Mouse (Mus musculus) c-Kit-positive CD71-positive TER-119-negative erythroid progenitor cells, embryonic 14.5 days (primary cell): ENCODE data around the gene Hoxa4.

ENCODE experiments used
- DNase-seq: peaks from one replicate; pipeline ENCODE4 v3.0.0-alpha.2; 2013; ENCODE audit warnings: low read depth

Gene Hoxa4

DNA sequence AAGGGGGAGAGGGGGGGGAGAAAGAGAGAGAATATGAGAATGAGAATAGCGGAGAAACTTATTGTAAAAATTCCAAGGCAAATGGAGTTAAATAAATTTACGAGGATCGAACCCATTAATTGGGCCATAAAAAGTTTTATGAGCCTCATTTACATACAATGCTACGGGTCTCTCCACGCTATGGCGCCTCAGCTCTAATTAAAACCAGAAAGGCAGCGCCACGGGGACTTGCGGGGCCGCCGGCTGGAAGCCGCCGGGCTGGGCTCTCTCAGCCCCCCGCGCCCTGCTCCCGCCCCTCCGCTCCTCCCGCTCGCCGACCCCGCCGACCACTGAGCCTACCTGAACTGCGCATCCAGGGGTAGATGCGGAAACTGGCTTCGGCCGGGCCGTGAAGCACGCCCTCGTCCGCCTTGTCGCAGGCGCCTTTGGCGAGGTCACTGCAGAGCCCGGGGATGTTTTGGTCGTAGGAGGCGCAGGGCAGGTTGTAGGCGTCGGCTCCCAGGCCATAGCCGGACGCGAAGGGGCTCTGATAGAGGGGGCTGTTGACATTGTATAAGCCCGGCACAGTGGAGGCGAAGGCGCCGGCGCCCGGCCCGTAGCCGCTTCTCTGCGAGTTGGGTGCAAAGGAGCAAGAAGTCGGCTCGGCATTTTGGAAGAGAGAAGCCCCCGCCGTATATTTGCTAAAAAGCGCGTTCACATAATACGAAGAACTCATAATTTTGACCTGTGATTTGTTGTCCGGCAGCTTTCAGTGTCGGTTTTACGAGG is 25.3 kb upstream of the Hoxa4 start:
- DNase-seq, result no peak

DNA sequence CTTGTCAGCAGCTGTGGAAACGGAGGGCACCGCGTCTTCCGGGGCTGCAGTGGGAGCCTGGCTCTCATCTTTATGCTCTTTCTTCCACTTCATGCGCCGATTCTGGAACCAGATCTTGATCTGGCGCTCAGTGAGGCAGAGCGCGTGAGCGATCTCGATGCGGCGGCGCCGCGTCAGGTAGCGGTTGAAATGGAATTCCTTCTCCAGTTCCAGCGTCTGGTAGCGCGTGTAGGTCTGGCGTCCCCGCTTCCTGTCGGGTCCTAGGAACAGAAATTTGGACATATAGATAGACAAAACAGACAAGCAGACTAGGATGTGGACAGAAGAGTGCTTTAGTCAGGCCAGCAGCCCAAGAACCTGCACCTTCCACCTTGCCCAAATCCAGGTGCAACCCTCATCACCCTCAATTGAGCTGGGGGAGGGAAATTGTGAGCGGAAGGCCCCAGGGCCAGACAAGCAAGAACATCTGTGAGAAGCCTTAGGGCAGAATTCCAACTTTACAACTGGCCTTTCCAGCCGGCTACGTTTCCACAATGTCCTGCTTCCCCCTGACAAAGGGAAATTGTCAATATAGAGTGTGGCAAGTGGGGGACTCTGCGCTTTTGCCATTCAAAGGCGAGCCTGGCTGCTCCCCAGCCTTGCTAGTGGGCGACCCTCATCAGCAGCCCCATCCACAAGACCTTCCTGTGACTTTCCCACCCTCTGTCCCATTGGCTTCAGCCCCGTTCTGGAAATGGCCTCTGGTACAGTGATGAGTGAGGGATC is 24.4 kb upstream of the Hoxa4 start:
- DNase-seq, result no peak

DNA sequence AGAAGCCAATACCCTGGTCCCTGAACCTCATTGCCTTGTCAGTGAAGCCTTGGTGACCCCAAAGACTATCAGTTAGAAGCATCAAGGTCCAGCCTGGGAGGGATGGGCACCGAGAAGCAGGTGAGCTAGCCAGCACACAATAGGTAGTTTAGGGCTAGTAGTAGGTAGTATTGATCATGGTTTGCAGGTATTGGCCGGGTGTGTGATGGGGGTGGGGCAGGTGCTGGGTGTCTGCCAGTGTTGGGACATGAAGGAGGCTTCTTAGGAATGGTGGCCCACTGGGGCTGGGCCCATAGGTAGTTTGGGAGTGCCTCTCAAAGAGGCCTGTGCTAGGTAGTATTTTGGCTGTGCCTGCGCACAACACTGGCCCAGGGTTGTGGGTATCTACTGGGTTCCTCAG is 23.5 kb upstream of the Hoxa4 start:
- DNase-seq, result no peak

DNA sequence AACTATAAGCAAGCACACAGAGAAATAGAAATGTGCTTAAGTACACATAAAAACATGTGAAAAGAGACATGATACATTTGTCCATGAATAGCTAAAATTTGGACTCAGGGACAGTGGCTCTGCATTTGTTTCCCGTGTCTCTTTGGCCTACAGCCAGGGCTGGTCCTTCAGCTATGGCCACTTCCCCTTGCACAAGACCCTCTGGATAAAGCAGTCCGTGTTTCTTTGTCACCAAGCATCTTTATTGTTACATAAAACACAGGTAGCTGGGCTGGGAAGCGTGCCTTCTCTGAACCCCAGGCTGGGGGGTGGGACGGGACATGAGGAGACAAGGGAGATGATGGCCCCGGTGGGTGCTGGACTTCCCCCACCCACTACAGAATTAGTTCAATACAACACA is 22.7 kb upstream of the Hoxa4 start:
- DNase-seq, result no peak

DNA sequence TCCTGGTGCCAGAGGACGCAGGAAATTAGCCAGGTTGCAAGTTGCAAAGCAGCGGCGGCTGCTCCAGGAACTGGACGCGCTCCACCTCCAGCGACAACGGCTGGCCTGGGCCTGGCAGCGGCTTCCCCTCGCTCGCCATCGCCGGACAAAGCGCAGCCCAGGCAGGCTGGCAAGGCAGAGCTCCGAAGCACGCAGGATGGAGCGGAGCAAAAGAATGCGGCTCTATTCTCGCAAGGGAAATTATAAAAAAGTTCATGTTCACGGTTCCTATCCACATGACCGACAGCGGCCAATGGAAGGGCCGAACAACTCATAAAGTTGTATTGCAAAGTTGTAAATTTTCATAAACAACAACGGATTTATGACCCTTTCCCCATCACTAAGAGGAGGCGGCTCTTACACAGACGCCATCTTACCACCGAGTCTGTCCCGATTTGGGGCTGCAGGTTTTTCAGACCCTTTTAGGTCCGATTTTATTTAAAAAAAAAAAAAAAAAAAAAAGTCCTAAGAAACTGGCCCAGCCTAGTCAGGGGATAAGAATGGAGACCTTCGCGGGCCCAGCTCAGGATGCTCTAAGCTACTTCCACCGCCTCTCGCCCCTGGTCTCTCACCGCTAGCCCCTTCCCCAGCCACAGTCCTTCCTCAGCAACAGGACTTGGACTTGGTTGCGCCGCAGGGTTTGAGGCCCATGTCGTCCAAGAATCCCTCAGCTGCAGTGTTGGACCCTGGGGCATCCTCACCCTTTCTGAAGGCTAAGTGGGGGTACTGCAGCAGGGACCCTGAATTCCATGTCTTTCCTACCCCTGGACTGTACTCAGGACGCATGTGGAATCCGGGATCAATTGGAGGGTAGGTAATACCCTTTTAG is 21.8 kb upstream of the Hoxa4 start, which contains the start of the genes Hoxa3 and Gm28308:
Gene Hoxa3, minus strand, starts transcription at position 218 of the 868 bp plus-strand sequence.
Gene Gm28308, minus strand, starts transcription at position 221 of the 868 bp plus-strand sequence.
- DNase-seq, result no peak

DNA sequence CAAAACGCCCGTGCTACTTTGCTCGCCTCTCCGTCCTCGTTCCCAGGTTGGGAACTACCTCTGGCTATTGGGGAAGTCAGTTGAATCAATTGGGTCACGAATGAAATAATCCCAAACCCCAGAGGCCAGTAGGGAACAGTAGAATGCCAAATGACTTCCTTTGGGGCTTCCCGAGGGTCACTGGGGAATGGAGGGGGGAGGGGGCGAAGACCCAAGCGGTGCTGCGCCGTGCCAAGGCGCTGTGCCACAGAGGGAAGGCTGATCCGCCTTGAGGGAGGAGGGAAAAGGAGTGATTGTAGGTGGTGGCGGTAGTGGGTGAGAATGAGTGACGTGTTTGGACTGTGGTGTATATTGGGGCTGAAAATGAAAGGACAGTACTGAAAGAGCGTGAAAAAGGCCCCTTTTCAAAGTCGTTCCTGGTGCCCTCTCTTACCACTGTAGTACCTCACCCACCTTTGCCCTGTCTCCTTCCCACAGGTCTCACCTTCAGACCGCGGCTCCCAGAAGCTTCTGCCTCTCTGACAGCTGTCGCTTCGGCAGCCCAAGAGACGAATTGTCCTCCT is 21.1 kb upstream of the Hoxa4 start:
- DNase-seq, result no peak

DNA sequence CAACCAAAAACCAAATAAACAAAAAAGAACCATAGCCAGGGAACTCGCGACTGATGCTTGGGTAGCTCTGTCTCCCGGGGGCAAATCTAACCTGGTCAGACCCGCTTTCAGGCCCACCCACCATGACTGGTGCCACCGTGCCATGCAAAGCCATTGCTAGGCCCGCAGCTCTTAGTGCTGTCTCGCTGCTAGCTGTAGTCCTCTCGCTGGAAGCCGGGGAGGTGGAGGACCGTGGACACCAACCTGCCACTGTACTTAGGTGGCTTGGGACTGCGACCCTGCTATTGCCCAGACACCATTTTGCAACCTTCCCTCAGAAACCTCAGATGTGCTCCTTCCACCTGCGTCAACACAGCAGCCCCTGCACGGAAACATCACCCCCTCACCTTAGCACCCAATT is 20.4 kb upstream of the Hoxa4 start:
- no peak for DNase-seq

DNA sequence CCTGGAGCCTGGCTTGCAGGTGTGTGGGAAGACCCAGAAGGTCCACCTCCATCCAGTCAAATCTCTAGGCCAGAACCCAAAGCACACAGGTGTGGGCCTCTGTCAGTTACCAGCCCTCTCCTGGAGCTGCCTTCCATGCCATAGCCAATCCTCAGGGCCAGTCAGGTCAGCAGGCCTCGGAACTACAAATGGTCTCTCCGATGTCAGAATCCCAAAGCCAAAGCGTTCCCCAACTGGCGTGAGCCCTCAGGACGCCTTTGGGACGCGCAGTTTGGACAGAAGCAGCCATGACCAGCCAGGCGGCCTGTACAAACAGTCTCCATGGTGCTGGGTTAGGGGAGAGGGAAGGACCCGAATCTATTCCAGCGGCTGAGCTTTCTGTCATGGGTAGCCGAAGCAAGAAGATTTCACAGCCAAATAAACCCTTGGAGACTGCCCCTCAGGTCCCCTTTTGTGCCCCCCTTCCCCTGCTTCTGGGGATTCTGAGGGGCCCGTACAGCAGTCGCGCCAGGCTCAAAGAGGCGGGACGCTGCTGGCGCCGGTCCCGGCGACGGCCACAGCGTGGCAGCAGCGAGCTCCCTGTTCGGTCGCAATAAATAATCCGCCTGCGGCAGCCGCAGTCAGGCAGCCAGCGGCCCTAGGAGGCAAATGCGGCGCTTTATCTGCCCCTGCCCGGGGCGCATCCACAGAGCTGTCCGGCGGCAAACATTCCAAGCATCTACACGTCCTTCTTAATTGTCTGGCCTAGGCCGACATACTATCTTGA is 19.8 kb upstream of the Hoxa4 start:
- no peak for DNase-seq

DNA sequence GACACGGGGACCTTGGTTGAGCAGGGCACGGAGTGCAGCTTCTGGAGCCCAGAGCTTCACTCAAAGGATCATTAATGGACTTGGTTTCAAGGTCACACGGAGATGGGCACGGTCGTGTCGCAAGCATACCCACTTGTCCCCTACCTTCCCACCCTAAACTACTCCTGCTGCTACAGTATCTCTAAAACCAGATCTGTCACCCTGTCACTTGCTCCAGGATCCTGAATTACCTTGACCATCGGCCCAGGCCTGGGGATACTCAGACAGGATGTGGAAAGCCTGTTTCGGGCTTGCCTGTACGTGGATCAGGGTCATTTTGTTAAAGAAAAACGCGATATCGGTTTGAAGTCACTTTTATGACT is 18.1 kb upstream of the Hoxa4 start:
- DNase-seq, result no peak

DNA sequence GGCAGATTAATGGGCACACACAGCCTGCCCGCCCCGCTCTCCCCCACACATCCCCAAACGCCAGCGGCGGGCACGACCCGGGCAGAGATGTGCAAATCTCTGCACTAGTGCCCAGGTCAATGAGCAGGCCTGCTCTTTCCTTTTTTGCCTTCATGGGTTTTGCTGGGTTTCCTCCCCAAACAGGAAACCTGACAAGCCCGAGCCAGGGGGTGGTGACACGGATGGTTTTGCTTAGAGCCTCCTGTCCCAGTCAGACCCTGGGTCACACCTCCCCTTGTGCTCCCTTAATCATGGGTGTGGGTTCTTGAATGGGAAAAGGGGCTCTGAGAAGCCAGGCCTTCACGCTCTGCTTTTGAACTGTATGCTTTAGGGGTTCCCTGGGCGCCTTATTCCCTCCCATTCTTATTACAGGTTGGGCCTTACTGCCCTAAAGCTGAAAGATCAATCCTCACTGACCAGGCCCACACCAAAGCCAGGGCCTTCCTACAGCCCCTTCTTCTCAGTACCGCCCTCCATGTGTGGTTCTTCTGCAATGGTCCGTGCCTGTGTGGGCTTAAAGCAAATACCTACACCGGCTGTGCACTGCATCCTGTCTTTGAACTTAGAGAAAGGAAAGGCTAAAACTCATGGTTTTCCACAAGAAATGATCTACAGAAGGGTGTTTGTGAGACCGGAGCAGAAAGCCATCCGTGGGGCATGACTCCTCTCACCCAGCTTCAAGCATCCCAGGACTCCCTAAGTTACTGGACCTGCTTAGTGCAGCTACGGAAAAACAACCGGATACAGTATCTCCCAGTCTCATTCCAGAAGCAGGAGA is 17.5 kb upstream of the Hoxa4 start:
- no peak for DNase-seq

DNA sequence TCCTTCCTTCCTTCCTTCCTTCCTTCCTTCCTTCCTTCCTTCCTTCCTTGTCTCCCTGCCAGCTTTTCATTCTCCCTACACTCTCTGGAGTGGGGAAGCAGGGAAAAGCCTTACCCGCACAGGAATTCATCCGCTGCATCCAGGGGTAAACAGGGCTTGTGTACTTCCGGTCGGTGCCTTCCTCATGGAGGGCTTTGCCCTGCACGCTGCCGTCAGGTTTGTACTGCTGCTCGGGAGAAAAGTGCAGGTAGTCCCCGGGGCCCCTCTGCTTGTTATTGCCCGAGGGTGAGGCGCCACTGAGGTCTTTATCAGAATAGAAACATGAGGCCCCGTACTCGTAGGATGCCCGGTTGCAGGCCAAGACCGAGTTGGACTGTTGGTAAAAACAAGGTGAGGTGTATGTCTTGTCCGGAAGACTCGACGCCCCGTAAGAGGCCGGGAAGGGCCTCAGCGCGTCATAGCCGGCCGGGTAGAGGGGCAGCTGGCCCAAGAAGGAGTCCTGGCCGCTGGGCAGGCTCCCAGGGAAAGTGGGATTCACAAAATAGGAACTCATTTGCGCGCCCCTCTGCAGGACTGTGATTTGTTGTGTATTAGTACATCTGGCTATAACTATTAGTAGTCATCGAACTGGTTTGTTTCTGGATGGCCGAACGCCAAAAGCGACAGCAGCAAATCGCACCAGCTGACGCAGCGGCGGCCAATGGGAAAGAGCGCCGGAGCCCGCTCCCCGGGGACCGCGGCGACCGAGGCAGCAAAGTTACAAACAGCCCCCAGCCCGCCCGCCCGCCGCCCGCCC is 16.7 kb upstream of the Hoxa4 start, which contains the start of gene Hoxa6:
Gene Hoxa6, minus strand, starts transcription at position 651 of the 796 bp plus-strand sequence.
- DNase-seq, result no peak

DNA sequence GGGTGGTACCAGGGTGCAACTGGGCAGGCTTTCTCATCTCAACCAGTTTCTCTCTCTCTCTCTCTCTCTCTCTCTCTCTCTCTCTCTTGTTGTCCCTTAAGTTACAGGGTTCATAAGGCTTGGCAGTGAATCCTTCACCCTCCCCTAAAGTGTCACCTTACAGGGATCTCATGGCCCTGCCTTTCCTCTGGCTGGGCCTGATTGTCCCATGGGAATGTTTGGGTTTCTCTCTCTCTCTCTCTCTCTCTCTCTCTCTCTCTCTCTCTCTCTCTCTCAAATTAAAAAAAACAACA is 16.1 kb upstream of the Hoxa4 start:
- no peak for DNase-seq

DNA sequence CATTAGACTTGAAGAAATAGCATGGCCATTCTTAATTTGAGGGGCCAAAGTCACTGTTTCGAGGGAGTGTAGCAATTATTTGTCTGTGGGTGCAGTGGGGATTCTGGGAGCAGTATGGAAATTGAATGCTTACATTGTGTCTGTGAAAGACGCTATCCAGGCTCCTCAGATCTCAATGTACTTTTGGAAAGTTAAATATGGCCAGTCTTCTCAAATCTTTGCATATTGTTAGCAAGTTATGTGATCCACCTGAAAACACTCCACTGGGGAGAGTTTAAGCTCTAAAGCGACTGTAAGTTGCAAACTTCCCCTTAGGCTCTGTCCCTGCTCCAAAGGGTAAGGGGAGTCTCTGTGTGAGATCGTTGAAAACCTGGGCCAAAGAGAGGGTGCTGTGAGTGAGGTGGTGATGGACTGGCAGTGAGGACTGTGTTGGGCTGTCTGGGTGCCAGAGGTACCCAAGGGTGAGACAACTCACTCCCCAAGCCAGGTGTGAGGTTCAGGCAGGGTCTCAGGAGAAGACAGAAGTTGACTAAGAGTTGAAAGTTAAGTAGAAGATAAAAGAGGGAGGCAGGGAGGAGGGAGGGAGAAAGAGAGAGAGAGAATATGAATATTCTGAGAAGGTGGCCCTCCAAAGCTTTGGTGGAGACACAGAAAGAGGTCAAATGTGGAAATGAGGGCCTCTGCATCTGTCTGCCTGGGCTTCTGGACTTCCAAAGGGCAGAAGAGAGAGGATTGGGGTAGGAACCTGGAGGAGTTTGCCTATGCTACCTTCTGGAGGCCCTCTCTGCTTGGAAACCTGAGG is 15.5 kb upstream of the Hoxa4 start:
- DNase-seq, result no peak

DNA sequence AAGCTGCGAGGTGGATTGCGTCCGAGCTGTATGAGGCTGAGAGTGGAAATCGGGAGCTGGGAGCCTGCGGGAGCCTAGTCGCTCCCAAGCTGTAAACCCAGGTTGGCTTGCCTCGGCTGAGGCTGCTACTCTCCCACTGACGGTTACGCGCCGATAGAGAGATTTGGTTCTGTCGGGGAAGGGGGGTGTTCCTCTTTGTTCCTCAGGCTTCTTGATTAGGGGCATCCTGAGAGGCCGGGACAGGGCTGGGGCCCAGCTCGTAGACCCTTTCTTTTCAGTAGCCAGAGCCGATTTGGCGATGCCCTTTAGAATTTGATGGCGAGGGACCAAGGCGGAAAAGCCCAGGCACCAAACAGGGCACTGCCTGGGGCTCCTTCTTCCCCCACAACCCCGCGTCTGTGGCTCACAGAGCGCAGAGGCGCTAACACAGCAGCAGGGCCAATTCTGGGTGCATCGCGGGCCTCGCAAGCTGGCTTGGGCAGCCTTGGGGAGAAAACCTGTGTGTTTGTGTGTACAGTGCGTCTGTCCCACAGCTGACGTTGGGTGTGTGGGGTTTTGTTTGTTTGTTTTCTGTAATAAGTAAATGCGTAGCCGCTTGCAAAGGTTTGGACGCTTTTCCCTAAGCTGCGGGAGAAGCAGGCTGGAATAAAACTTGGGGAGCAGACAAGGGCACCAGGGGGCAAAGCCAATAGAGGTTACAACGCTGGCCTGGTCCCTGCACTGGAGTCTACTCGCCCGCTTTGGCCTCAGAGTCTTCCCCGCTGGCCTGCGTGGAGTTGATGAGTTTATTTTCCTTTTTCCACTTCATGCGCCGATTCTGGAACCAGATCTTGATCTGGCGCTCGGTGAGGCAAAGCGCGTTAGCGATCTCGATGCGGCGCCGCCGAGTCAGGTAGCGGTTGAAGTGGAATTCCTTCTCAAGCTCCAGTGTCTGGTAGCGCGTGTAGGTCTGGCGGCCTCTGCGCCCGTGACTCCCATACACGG is 14.4 kb upstream of the Hoxa4 start:
- no peak for DNase-seq

DNA sequence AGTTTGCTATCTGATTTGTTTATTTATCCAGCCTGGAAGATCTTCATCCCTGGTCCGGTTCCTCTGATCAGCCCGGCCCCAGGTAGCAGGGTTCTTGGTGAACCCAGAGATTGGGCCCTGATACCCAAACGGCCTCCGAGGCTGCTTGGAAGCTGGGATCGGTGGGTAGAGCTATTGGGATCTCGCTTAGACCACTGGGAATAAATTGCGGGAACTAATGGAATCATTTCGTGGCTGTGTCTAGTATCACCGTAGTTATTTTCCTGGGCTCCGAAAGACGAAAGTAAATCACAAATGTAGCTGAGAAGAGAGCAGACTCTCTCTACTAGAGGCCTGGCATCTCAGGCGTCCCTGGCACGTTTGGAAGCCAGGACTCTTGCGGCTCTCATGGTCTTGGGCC is 13.7 kb upstream of the Hoxa4 start:
- DNase-seq, result no peak

DNA sequence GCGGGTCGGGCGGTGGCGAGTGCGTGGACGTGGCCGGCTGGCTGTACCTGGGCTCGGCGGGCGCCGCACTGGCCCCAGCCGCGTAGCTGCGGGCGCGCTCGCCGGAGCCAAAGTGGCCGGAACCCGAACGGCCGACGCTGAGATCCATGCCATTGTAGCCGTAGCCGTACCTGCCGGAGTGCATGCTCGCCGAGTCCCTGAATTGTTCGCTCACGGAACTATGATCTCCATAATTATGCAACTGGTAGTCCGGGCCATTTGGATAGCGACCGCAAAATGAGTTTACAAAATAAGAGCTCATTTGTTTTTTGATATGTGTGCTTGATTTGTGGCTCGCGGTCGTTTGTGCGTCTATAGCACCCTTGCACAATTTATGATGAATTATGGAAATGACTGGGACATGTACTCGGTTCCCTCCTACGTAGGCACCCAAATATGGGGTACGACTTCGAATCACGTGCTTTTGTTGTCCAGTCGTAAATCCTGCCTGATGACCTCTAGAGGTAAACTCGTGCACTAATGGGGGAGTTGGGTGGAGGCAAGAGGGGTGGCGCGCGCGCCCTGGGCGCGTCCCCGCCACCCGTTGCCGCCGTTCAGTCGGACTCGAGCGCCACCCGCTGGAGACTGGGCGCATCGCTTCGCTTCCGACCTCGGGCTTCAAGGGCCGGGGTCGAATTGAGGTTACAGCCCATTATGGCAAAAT is 12.6 kb upstream of the Hoxa4 start, which contains the start of gene Hoxa5:
Gene Hoxa5, minus strand, starts transcription at position 538 of the 703 bp plus-strand sequence.
- no peak for DNase-seq
